Mouse (Mus musculus) erythroblast, adult 5-6 weeks (primary cell): ENCODE measurements around the gene Elmod1. TPM values are rescaled to one million over a fixed set of nuclear protein-coding genes. Genes with fewer than 3 reads are reported as not detected.
A peak's percentile ranks its signal among the peaks of the same experiment; 100 is the strongest.
"Not testable (repeated sequence)": the region's sequence is repeated elsewhere in the genome, so short reads cannot be mapped to it uniquely, and the experiment has no call there.

Experiments
- ATAC-seq: replicated peaks from 2 replicates; pipeline ENCODE4 v1.8.0; 2016; ENCODE audit warnings: moderate number of reproducible peaks, mild to moderate bottlenecking, moderate TSS enrichment, inconsistent platforms; ENCODE audit not compliant: poor library complexity, low FRiP score, severe bottlenecking
- total RNA-seq, 2 experiments: library from RNA; stranded (forward) in 1 of 2; stranded (reverse) in 1 of 2; fragments of 150-400 nt in 1 of 2; fragments of 200-764, 138-1000 nt in 1 of 2; gene quantifications; 2 replicates each; pipeline versions ENCODE4 v1.2.3 to v1.2.4; 2015 to 2017; ENCODE audit warnings: low replicate concordance in 2 of 2

The Elmod1 gene
- total RNA-seq (2015; ENCODE audit: low replicate concordance) (not detected in 2 replicates), total RNA-seq (2017; ENCODE audit: low replicate concordance) (1.1 TPM in 1 of 2 replicates, not detected in the other)

- no peak for ATAC-seq
These were observed at the start of gene Elmod1 for GRCm38 (mm10) chr9:53975122-53975518. Elmod1 (minus strand) TSS chr9:53975301.

DNA sequence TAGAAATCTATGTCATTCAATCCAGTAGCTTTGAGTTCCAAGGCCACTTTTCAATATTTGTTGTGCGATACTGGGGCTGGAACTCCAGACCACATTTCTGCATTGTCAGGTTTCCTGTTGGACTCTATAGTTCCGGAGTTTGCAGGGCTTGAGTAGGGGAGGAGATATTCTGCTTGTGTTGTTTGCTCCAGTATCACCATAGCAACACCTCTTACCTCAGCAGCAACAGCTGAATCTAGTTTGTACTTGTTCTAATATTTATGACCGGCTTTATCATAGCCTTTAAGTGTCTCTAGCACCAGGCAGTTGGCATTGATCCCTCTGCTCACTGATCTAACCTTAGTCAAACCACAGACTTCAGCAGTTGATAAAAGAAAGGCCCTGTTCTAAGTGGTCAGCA lies 47.7 kb upstream of the Elmod1 start:
- ATAC-seq: no peak

- ATAC-seq: no peak
These were observed 19.4 kb upstream of the Elmod1 start for GRCm38 (mm10) chr9:53994528-53994927.

DNA sequence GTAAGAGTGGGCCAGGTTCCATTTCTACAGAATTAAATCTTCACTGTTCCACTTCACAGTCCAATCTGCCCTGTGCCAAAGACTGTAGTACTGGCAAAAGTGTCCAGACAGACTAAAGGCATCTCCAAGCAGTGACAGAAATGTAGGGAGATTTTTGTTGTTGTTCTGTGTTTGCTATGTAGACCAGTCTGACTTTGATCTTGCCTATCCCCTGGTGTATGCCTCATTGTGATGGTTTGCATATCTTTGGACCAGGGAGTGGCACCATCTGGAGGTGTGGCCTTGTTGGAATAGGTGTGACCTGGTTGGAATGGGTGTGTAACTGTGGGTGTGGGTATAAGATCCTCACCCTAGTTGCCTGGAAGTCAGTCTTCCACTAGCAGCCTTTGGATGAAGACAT lies 17.5 kb upstream of the Elmod1 start:
- not testable (repeated sequence) for ATAC-seq

- ATAC-seq: 0 out of 2 replicates have a peak, but pooled peaks have one; percentile 62
These were observed 15.8 kb upstream of the Elmod1 start for GRCm38 (mm10) chr9:53990921-53991320.

- ATAC-seq: no peak
These were observed 11.9 kb upstream of the Elmod1 start for GRCm38 (mm10) chr9:53986972-53987371.

GRCm38 (mm10) chr9:53984868-53985267 lies 9.8 kb upstream of the Elmod1 start:
- ATAC-seq: no peak

DNA sequence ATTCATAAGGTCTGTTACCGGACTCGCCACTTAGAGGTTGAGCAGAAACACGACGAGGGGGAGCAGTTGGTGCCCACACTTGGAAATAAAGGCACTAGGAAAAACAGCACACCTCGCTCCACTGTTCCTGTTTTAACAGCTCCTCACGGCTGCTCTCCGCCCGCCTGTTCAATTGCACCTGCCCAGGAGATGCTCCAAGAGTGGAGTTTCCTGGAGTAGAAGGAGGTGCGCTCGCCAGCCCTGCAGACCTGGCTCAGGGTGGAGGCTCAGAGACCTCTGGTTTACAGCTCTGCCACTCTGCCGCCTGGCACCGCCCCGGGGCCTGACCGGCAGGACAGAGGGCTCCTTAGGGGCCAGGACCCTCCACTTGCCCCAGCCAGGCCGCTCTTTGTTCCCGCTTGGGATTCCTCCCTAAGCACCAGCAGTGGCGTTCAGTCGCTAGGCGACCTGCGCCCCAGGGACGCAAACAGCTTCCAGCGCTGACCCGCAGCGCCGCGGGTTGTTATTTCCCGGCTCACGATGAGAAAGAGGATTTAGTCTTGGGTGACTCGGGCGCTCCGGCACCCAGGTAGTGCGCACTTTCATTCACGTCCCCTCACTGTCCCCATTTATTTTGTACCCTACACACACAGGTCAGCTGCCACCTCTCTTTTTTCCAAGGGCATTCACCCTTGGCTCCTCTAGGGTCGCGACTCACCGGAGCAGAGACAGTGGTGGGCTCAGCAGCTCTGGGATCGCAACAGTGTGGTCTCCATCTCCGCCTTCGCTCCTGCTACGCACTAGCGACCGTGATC lies 576 bp downstream of the Elmod1 start:
- no peak for ATAC-seq

DNA sequence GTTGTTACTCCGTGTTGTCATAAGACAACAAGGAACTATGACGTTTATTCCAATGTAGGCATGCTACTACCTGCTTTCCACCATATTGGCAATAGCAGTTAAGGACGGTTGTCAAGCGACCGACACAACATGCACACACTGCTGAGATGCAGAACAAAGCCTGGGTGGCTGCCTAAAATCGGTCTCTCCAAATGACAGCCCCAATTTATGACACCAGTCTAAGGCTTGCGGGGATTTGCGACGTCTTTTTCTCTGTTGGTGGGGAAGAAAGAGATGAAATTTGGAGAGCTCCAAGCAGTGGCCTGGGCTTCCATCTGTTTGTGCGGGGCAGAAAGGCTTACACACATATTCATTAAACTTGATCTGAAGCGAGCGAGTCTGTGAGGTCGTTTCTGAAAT lies 1.2 kb downstream of the Elmod1 start:
- ATAC-seq: no peak

DNA sequence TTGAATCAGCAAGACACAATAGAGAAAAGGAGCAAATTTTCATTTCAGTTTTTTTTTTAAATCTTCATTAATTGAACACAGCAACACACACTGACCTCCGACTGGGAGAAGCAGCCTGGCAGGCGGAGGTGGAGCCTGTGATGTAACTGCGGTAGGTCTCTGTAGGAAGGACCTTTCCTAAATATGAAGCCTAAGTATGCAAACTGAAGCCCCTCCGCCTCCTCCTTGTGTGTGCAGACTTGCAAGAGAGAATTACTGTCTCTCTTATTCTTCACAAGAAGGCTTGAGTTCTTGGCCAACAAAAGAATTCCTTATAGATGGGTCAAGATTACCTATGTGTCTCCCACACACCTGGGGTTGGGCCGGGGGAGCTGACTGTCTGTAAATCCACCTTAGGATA lies 1.9 kb downstream of the Elmod1 start:
- ATAC-seq: no peak

GRCm38 (mm10) chr9:53972358-53972757 lies 2.7 kb downstream of the Elmod1 start:
- no peak for ATAC-seq

DNA sequence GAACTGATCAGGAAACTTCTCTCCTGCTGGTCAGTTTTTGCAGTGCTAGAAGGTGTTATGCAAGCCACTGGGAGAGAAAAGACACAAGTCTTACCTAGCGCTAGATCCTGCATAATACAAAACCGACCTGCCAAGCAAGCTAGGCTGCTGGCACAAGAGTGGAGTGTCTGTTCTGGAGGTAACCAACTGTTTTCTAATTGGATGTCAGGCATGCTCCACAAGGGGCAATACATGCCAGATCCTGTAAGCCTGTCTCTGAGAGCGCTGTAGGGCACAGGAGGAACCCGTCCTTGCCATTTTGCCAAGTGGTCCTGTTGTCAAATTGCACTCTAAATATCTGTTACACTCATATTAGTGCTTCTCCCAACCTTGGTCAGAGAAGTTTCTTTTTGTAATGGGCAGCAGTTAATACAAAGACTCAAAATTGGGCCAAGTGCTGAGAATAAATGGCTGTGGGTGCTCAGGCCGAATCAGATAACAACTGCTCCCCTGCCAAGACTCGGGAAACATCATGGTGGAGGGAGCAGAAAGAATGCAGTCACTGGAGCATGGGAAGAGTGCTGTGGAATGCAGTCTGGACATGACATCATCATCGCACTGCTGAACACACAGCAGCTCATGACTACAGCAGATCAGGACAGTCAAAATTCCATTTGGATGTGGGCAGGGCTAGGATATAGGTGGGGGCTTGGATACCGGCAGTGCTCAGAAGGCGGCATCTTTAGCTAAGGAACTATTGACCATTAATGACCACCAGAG lies 7.3 kb downstream of the Elmod1 start:
- no peak for ATAC-seq

DNA sequence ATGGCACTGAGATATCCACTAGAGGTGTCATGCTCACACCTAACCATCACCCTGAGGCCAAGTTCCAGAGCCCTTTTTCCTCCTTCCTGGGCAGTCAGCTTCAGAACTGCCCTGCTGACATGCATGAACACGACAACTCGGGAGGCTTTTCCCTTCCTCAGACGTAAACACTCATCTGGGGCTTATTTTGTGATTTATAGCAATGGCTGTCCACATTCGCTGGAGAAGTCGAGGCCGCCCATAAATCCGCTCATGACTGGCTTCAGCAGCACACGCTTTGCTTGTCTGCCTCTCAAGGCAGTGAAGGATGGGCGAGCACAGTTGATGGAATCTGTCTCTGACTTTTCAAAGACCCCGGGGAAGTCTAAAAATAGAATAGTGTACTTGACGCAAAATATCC lies 18.1 kb downstream of the Elmod1 start:
- ATAC-seq: no peak

- ATAC-seq: no peak
These were observed 20.2 kb downstream of the Elmod1 start for GRCm38 (mm10) chr9:53954853-53955252.

GRCm38 (mm10) chr9:53947463-53947862 lies 27.6 kb downstream of the Elmod1 start:
- no peak for ATAC-seq

DNA sequence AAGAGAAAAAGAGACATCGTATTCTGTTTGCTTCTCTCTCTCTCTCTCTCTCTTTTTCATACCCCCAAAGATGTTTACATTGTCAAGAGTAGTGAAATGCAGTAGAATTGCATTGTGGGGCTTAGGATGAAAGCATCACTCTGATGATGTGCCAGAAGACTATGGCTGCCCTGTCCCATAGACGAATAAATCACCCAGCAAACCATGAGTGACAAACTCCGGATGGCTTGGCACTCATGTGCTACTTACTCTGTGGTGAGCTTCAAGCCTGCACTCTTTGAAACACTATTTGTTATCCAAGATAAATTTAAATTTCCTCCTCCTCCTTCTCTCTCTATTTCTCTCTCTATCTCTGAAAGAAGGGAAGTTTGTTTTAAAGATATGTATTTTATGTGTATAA lies 36.5 kb downstream of the Elmod1 start:
- no peak for ATAC-seq

DNA sequence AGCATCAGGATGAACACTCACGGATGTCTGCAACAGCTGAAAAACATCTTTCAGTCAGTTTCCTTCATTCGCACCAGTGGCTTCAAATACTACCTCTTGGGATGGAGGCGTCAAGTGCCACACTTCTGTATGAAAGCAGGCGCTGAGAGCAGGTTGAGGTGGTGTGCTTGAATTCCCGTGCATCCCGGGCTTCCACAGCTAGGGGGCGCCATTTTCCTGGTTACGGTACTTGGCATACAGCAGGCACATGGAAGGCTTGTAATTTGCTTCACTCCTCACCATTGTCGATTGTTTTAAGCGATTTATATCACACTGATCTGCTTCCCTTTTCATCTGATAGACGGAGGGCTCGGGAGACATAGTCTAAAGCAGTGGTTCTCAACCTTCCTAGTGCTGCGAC lies 40.9 kb downstream of the Elmod1 start:
- ATAC-seq: no peak

- no peak for ATAC-seq
These were observed 41.7 kb downstream of the Elmod1 start for GRCm38 (mm10) chr9:53933375-53933774.

DNA sequence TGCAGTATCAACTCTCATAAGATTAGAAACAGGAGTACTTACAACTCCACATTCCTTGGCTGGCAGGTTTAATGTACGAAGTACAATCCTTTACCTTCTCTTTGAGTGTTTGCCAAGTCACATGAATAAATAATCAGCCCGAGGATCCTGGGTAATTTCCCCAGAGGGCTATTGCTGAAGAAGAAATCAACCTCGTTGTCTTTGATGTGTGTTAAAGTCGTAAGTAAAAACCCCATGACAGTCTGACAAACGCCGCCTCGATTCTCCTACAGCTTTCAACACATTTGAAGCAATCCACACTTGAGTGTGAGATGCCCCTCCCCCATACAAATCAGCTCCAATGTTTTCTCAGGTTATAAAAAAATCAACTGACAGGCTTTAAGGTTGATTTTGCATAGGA lies 44.2 kb downstream of the Elmod1 start:
- ATAC-seq: no peak

DNA sequence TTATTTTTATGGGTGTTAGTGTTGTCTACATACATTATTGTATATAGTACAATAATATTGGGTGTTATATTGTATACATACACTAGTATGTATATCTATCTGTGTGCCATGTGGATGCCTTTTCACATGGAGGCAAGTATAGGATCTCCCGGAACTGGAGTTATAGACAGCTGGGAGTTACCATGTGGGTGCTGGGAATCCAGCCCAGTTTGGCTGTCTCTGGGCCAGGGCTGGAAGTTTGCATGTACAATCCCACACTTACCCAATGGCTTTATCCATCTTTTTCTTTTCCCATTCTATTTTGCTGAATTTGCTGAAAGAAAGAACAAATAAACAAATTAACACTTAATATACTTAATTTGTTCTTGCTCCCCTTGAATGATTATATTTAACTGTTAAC lies 54.0 kb downstream of the Elmod1 start:
- no peak for ATAC-seq
